Mouse (Mus musculus) regulatory T cell (primary cell): Measurements from ENCODE around the gene Fuca1.

Source experiments
- in situ Hi-C: fragments of 300-600 bp; cut with MboI, MseI; formaldehyde crosslinking; loops from one replicate; pipeline ENCODE4 v1.15.1; 2025; ENCODE audit warnings: high pct_unique_total_duplicates

Fuca1 gene

GRCm38 (mm10) chr4:135949475-135949874 is 28.9 kb downstream of the Fuca1 start:
- in situ Hi-C loops: no loop called here

GRCm38 (mm10) chr4:135949911-135950310 is 29.4 kb downstream of the Fuca1 start:
- in situ Hi-C loops: no loop called here

GRCm38 (mm10) chr4:135950365-135950764 is 29.8 kb downstream of the Fuca1 start:
- in situ Hi-C loops: no loop called here

GRCm38 (mm10) chr4:135951505-135951904 is 31.0 kb downstream of the Fuca1 start:
- in situ Hi-C loops: no loop called here

GRCm38 (mm10) chr4:135953179-135953578 is 32.6 kb downstream of the Fuca1 start:
- in situ Hi-C loops: no loop called here

- in situ Hi-C loops: no loop called here
Measured at GRCm38 (mm10) chr4:135954241-135954640, 33.7 kb downstream of the Fuca1 start.

- in situ Hi-C loops: no loop called here
Measured at GRCm38 (mm10) chr4:135955886-135956285, 35.4 kb downstream of the Fuca1 start.

GRCm38 (mm10) chr4:135958354-135958753 is 37.8 kb downstream of the Fuca1 start:
- in situ Hi-C loops: no loop called here

- in situ Hi-C loops: no loop called here
Measured at GRCm38 (mm10) chr4:135960717-135961116, 40.2 kb downstream of the Fuca1 start.

GRCm38 (mm10) chr4:135961709-135962108 is 41.2 kb downstream of the Fuca1 start:
- in situ Hi-C loops: no loop called here

- in situ Hi-C loops: no loop called here
Measured at GRCm38 (mm10) chr4:135962198-135962597, 41.7 kb downstream of the Fuca1 start.

GRCm38 (mm10) chr4:135962946-135963345 is 42.4 kb downstream of the Fuca1 start:
- in situ Hi-C loops: no loop called here

GRCm38 (mm10) chr4:135963457-135964193 is 43.1 kb downstream of the Fuca1 start, which contains the start of gene Gale:
Gale (plus strand) TSS chr4:135963727.
- in situ Hi-C loops: no loop called here

GRCm38 (mm10) chr4:135964426-135964825 is 43.9 kb downstream of the Fuca1 start:
- in situ Hi-C loops: no loop called here

GRCm38 (mm10) chr4:135965113-135965512 is 44.6 kb downstream of the Fuca1 start:
- in situ Hi-C loops: no loop called here

GRCm38 (mm10) chr4:135966283-135966682 is 45.7 kb downstream of the Fuca1 start:
- in situ Hi-C loops: no loop called here

- in situ Hi-C loops: no loop called here
Measured at GRCm38 (mm10) chr4:135967086-135967760, 46.7 kb downstream of the Fuca1 start.

GRCm38 (mm10) chr4:135968271-135968869 is 47.8 kb downstream of the Fuca1 start:
- in situ Hi-C loops: no loop called here

GRCm38 (mm10) chr4:135969070-135969750 is 48.7 kb downstream of the Fuca1 start:
- in situ Hi-C loops: no loop called here

GRCm38 (mm10) chr4:135970585-135970984 is 50.0 kb downstream of the Fuca1 start:
- in situ Hi-C loops: no loop called here

- in situ Hi-C loops: no loop called here
Measured at GRCm38 (mm10) chr4:135971805-135972555, 51.4 kb downstream of the Fuca1 start.
